Mouse (Mus musculus) left cerebral cortex, adult 2 months (tissue): ENCODE measurements at regions not wholly inside any gene's neighbourhood (a gene's known extent, or its start where the extent isn't known, plus 50 kb on each side); places are given as distances from the start of the nearest gene placed in this dataset.

Experiments
- DNase-seq, 2 experiments: peaks; one replicate each; pipeline ENCODE4 v3.0.0; 2021 to 2022; ENCODE audit warnings: low spot score in 2 of 2, mixed read lengths in 1 of 2; ENCODE audit errors: extremely low spot score in 1 of 2
- H3K27ac ChIP-seq: fragments of 200-600 bp; 2 replicates; pipeline ENCODE4 v1.8.1; 2022
- H3K4me3 ChIP-seq: fragments of 200-600 bp; 2 replicates; pipeline ENCODE4 v1.8.1; 2022
- CTCF ChIP-seq: fragments of 200-600 bp; IDR thresholded peaks from 2 replicates; pipeline ENCODE4 v1.8.1; 2022; ENCODE audit warnings: antibody characterized with exemption, mild to moderate bottlenecking, moderate library complexity
- intact Hi-C: fragments of 180-260 bp; cut with DNase I; formaldehyde crosslinking; loops from one replicate; pipeline ENCODE4 v1.15.1; 2025

DNA sequence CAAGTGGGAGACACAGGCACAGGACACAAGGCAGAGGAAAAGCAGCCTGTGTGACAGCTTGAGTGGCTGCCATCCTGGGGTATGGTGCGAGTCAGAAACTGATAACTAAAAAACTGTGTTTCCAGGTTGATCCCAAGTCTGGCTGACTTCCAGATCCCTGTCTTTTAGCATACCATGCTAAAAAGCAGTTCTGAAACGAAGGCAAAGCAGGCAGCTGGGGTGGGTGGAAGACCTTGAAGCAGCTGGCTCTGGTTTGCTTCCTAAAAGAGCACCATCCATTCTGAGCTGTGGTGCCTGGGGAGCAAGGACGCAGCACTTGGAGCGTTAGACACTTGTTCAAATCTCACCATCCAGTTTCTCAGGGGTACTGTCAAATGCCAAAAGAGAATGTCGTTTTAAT, 192.5 kb upstream of the Dusp10 start:
- intact Hi-C loops: no loop called here
- no peak for DNase-seq
- Histone ChIP-seq H3K27ac (no peak overlapping the region), H3K4me3 (no peak overlapping the region)
- no peak for TF ChIP-seq CTCF

DNA sequence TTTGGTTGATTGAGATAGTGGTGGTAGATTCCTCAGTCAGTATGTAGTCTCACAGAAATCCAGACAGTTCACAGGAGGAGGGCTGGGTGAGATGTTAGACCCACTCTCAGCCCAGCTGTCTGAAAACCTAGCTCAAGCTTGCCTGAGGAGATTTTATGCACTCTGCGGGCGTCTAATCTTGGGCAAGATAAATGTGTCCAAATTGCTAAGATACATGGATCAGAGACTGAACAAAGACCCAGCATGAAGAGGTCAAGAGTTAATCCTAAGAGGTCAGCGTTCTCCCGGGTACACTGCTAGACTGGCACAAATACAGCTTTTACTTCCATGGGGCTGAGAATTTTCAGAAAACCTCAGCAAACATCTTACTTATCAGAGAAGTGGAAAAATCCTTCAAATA, 186.8 kb upstream of the Dusp10 start:
- H3K27ac ChIP-seq: no peak overlapping the region
- DNase-seq: no peak
- TF ChIP-seq CTCF: no peak
- H3K4me3 ChIP-seq: no peak overlapping the region
- intact Hi-C loops: no loop called here

DNA sequence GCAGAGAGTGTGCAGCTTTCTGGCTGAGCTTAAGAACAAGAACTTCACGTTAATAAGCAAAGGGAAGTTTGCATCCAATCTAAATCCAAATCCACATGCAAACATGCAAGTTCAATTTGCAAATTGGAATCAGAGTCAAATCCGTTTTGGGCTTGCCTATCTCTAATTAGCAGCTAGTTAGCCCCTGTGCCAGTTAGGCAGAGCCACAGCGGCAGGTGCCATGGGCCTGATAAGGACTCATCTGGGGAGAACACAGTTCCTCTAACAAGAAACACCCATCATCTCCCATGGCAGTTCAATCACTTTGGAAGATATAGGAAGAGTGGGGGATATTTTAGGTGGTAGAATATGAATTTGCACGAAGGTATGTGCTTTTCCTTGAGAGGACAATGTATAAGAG, 168.0 kb upstream of the Dusp10 start:
- DNase-seq: no peak
- TF ChIP-seq CTCF: no peak
- intact Hi-C loops: no loop called here
- no peak overlapping the region for H3K27ac ChIP-seq
- no peak overlapping the region for H3K4me3 ChIP-seq

DNA sequence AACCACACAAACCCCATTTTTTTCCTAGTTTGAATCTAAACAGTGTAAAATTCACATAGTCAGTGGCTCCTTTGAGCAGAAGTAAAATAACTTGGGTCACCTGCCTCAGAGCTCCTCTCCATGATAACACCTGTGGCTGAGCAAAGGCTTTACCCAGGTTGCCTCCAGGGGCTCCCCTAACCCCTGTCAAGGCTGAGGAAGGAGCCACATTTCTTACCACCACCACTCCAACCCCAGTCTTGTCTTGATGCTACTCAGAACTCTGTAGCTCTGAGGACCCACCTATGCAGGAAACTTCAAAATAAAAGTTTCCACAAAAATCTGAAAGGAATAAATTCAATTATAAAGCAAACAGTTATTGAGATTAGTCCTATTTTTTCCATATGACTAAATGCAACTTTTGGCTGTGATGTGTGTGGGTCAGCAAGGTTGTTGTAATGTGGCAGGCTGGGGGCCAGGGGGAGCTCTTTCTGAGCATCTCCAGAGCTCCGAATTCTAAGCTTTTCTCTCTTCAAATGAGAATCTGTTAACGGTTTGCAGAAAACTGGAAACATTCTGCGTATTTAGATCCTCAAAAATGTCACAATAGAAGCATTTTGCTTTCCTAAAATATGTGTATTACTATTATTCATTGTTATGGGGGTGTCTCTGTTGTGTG, 159.0 kb upstream of the Dusp10 start:
- intact Hi-C loops: loop anchor here (10.0 kb wide), 2 partner anchors 331 to 381 kb away; no protein-coding TSS in a partner anchor

DNA sequence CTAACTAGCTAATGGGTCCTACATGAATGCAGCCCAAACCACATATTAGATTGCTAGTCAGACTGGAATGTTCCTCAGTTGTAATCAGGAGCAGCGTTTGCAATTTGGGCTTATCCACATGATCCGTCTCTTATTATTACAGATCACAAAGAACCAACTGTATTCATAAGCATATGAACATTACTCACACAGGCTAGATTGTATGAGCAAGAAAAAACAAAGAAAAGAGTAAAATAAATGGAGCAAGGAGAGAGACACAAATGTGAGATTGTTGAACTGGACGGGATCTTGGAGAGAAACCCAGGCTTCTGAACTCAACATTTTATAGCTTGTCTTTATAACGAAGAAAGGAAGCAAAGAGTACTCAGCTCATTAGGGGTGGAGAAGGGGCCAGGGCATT, 148.0 kb upstream of the Dusp10 start:
- no peak overlapping the region for H3K4me3 ChIP-seq
- no peak for DNase-seq
- intact Hi-C loops: no loop called here
- no peak overlapping the region for H3K27ac ChIP-seq
- TF ChIP-seq CTCF: no peak

More for the DNA sequence above, 159.0 kb upstream of the Dusp10 start:
- H3K4me3 ChIP-seq: no peak overlapping the region
- no peak overlapping the region for H3K27ac ChIP-seq
- DNase-seq: peak in 1 of 2 experiments; percentile 12
- TF ChIP-seq CTCF: peak; percentile 53

DNA sequence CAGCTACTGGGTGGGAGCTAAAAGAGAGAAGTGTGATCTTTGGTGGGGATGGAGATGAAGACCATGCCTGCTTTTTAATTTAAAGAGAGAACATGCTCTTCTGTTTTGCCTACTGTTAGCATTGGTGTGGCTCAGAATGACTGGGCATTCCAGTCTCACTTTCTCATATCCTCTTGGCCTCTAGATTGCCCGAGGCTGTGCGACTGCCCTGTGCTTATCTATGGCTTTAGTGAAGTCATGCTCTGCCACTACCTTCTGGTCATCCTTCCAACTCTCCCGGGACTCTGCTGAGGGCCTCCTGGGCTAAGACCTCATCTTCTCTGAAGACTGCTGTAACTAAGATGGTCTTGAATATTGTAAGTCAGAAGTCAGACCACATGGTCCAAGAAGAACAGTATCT, 147.5 kb upstream of the Dusp10 start:
- intact Hi-C loops: no loop called here
- DNase-seq: no peak
- Histone ChIP-seq H3K4me3 (no peak overlapping the region), H3K27ac (no peak overlapping the region)
- no peak for TF ChIP-seq CTCF

DNA sequence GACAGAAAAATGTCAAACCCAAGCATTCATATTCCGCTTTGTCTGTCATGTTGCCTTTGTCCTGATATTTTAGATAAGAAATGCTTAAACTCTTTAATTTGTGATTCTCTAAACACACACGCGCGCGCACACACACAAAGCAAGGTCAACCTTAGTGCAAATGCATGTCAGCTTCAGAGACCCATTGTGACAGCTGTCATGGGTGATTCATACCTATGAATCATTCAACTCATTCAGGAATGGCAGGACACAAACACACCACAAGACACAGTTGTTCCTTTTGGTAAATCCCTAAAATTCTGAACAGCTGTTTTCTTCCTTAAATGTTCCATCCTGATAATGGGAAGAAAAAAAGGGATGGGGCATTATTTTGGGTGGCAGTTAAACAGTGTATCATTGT, 144.1 kb upstream of the Dusp10 start:
- Histone ChIP-seq H3K4me3 (no peak overlapping the region), H3K27ac (no peak overlapping the region)
- no peak for TF ChIP-seq CTCF
- intact Hi-C loops: no loop called here
- DNase-seq: no peak

DNA sequence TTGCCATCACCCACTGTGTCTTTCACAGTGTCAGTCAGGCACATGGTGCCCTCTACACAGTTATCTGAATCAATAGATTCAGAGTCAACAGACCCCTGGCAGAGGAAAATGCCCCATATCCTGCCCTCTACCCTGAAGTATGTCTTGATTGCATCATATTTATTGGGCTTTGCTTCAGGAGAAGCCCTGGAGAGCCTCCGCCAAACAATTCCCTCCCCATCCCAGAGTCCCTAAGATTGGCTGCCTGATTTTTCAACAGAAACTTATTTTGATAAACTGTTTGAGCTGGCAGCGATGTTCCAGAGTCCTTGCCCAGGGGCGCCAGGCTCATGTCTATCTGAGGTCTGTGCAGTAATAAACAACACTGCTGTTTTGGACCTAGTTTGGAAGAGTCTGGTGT, 117.2 kb upstream of the Dusp10 start:
- TF ChIP-seq CTCF: no peak
- Histone ChIP-seq H3K27ac (no peak overlapping the region), H3K4me3 (no peak overlapping the region)
- intact Hi-C loops: no loop called here
- no peak for DNase-seq

DNA sequence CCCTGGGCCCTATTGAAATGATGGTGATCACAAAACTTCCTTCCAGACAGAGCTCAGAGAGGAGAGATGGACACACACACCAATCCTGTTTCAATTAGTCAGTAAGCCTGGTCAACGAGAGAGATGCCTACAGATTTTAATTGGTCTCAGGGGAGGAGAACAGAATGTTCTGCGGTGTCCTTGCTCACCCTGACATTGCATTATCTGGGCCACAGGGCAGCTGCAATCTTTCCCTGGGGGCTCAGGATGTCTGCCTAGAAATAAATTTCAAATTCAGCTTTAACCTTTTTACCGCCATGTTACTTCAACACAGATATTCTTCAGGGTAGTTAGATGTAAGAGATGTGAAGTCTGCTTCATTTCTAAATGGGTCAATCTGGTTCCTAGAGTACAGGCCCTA, 115.0 kb upstream of the Dusp10 start:
- no peak for DNase-seq
- no peak overlapping the region for H3K4me3 ChIP-seq
- no peak for TF ChIP-seq CTCF
- no peak overlapping the region for H3K27ac ChIP-seq
- intact Hi-C loops: no loop called here

DNA sequence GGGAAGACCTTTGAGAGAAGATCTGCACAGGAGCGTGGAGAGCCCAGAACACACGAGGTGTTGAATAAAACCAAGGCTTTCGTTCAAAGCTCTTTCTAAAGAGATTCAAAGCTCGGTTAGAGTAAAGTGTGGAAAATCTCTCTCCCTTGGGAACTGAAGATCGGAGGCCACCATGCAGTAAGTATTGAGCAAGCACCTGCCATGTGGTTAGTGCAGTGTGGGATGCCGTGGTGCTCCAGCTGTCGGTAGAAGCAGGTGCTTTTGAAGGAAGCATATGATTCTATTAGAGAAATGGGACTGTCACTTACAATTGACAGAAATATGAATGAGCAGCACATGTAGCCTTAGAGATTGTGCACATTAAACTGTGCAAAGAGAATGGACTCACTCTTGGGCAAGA, 108.5 kb upstream of the Dusp10 start:
- intact Hi-C loops: no loop called here
- TF ChIP-seq CTCF: no peak
- no peak overlapping the region for H3K27ac ChIP-seq
- no peak for DNase-seq
- no peak overlapping the region for H3K4me3 ChIP-seq

DNA sequence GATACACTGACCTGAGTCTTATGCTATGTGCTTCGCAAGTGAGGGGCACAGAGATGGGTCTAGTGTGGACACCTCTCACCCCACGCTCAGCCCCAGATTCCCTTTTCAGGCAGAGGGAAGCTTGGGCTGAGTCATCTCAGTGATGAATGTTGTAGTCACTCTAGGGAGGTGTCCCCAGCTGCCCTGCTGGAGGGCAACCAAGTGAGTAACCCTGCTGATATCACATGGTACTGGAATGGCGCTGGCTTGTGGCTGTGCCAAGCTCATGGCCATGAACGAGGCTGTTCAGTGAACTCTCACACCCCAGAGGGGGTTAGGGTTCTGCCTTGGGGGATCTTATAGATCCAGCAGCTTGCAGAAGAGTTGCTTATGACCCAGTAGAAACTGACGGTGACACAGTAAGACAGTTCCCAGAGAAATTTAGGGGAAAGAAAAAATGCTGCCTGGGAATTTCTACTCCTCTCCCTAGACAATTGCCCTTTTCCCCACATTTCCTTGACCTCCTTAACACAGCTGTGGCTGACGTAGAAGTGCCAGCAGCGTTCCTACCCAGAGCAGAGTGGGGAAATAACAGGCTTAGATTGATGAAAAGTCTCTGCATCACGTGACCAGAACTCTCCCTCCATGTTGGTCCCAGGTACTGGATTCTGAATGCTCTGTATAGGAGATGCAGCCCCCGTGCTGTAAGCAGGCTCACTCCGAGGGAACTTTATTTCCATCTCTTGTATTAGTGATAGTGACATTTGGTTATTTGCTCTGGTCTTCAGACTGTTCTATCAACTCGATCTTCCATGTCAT, 107.6 kb upstream of the Dusp10 start:
- TF ChIP-seq CTCF: no peak
- peak; percentile 7 to 10 for DNase-seq
- intact Hi-C loops: no loop called here
- Histone ChIP-seq H3K4me3 (no peak overlapping the region), H3K27ac (no peak overlapping the region)

DNA sequence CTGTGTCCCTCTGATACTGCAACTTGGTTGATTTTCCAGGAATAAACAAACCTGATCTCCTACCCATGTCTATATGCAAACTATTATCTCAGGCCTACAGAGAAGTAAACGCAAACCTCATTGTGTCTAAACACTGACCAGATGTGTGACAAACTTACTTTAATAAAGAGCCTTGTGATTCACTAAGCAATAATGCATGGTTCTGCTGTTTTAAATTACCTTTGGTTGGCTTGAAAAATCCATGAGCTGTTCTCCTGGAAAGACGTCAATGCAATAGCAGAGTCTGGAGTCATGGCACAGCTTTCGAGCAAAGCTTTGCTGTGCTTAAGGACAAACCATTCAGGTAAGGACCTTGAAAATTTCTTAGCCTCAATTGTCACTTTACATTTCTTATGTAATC, 95.4 kb upstream of the Dusp10 start:
- Histone ChIP-seq H3K27ac (no peak overlapping the region), H3K4me3 (no peak overlapping the region)
- no peak for TF ChIP-seq CTCF
- intact Hi-C loops: no loop called here
- no peak for DNase-seq

DNA sequence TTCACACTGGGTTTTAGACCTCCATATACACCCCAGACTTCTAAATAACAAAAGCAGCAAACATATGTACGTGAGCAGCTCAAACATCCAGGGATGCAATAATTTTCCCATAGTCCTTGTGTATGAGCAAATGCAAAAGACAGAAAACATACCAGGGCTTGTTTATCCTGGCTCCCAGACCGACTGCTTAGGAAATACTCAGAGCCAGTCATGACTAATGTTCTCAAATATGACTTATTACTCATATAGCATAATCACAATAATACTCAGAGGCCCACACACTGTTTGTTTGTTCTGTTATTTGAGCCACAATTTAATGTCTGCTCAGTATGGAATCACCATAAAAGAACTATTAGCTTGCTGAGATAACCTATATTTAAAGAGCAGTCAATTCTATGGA, 91.8 kb upstream of the Dusp10 start:
- no peak for TF ChIP-seq CTCF
- intact Hi-C loops: no loop called here
- no peak for DNase-seq
- H3K27ac ChIP-seq: no peak overlapping the region
- no peak overlapping the region for H3K4me3 ChIP-seq
